Mouse (Mus musculus): ENCODE measurements around the gene Cdsn.

The Cdsn gene

GRCm38 (mm10) chr17:35516652-35517500 lies 35.1 kb upstream of the Cdsn start, which contains the start of the genes Tcf19 and Cchcr1:
Gene Tcf19 (minus strand): TSS chr17:35516824.
Gene Cchcr1 (plus strand): TSS chr17:35517100.
- H3K36me3 ChIP-seq (ENCODE audit: control insufficient read depth, insufficient read depth, low read length, poor library complexity, severe bottlenecking): no peaks in the 10 kb centered on the region
- H3K27me3 ChIP-seq (ENCODE audit: control insufficient read depth, insufficient read depth, low read length, poor library complexity, severe bottlenecking): no peaks in the 10 kb centered on the region
- DNase-seq (ENCODE audit: low read depth, low spot score): peak; percentile 90

GRCm38 (mm10) chr17:35517526-35517925 lies 34.4 kb upstream of the Cdsn start:
- DNase-seq (ENCODE audit: low read depth, low spot score): no peak
- H3K36me3 ChIP-seq (ENCODE audit: control insufficient read depth, insufficient read depth, low read length, poor library complexity, severe bottlenecking): no peaks in the 10 kb centered on the region
- H3K27me3 ChIP-seq (ENCODE audit: control insufficient read depth, insufficient read depth, low read length, poor library complexity, severe bottlenecking): no peaks in the 10 kb centered on the region

- no peak for DNase-seq (ENCODE audit: low read depth, low spot score)
- Histone ChIP-seq H3K27me3 (ENCODE audit: control insufficient read depth, insufficient read depth, low read length, poor library complexity, severe bottlenecking) (no peaks in the 10 kb centered on the region), H3K36me3 (ENCODE audit: control insufficient read depth, insufficient read depth, low read length, poor library complexity, severe bottlenecking) (no peaks in the 10 kb centered on the region)
These were observed 27.6 kb upstream of the Cdsn start for GRCm38 (mm10) chr17:35524354-35524753.

GRCm38 (mm10) chr17:35526644-35527043 lies 25.3 kb upstream of the Cdsn start:
- DNase-seq (ENCODE audit: low read depth, low spot score): no peak
- Histone ChIP-seq H3K36me3 (ENCODE audit: control insufficient read depth, insufficient read depth, low read length, poor library complexity, severe bottlenecking) (no peaks in the 10 kb centered on the region), H3K27me3 (ENCODE audit: control insufficient read depth, insufficient read depth, low read length, poor library complexity, severe bottlenecking) (no peaks in the 10 kb centered on the region)

- Histone ChIP-seq H3K27me3 (ENCODE audit: control insufficient read depth, insufficient read depth, low read length, poor library complexity, severe bottlenecking) (no peaks in the 10 kb centered on the region), H3K36me3 (ENCODE audit: control insufficient read depth, insufficient read depth, low read length, poor library complexity, severe bottlenecking) (no peaks in the 10 kb centered on the region)
- no peak for DNase-seq (ENCODE audit: low read depth, low spot score)
These were observed 19.6 kb upstream of the Cdsn start for GRCm38 (mm10) chr17:35532360-35532759.

- no peak for DNase-seq (ENCODE audit: low read depth, low spot score)
- Histone ChIP-seq H3K27me3 (ENCODE audit: control insufficient read depth, insufficient read depth, low read length, poor library complexity, severe bottlenecking) (no peaks in the 10 kb centered on the region), H3K36me3 (ENCODE audit: control insufficient read depth, insufficient read depth, low read length, poor library complexity, severe bottlenecking) (no peaks in the 10 kb centered on the region)
These were observed 19.0 kb upstream of the Cdsn start, which contains the start of gene Psors1c2 for GRCm38 (mm10) chr17:35532901-35533300. Gene Psors1c2 (plus strand): TSS chr17:35533201.

- Histone ChIP-seq H3K27me3 (ENCODE audit: control insufficient read depth, insufficient read depth, low read length, poor library complexity, severe bottlenecking) (no peaks in the 10 kb centered on the region), H3K36me3 (ENCODE audit: control insufficient read depth, insufficient read depth, low read length, poor library complexity, severe bottlenecking) (no peaks in the 10 kb centered on the region)
- peak; percentile 79 for DNase-seq (ENCODE audit: low read depth, low spot score)
These were observed 17.6 kb upstream of the Cdsn start for GRCm38 (mm10) chr17:35534343-35534742.

GRCm38 (mm10) chr17:35537421-35537820 lies 14.5 kb upstream of the Cdsn start:
- H3K27me3 ChIP-seq (ENCODE audit: control insufficient read depth, insufficient read depth, low read length, poor library complexity, severe bottlenecking): no peaks in the 10 kb centered on the region
- DNase-seq (ENCODE audit: low read depth, low spot score): no peak
- no peaks in the 10 kb centered on the region for H3K36me3 ChIP-seq (ENCODE audit: control insufficient read depth, insufficient read depth, low read length, poor library complexity, severe bottlenecking)

- Histone ChIP-seq H3K36me3 (ENCODE audit: control insufficient read depth, insufficient read depth, low read length, poor library complexity, severe bottlenecking) (no peaks in the 10 kb centered on the region), H3K27me3 (ENCODE audit: control insufficient read depth, insufficient read depth, low read length, poor library complexity, severe bottlenecking) (no peaks in the 10 kb centered on the region)
- no peak for DNase-seq (ENCODE audit: low read depth, low spot score)
These were observed 13.5 kb upstream of the Cdsn start for GRCm38 (mm10) chr17:35538476-35538875.

GRCm38 (mm10) chr17:35539540-35539939 lies 12.4 kb upstream of the Cdsn start:
- Histone ChIP-seq H3K36me3 (ENCODE audit: control insufficient read depth, insufficient read depth, low read length, poor library complexity, severe bottlenecking) (no peaks in the 10 kb centered on the region), H3K27me3 (ENCODE audit: control insufficient read depth, insufficient read depth, low read length, poor library complexity, severe bottlenecking) (no peaks in the 10 kb centered on the region)
- no peak for DNase-seq (ENCODE audit: low read depth, low spot score)

GRCm38 (mm10) chr17:35542761-35543411 lies 9.0 kb upstream of the Cdsn start:
- H3K27me3 ChIP-seq (ENCODE audit: control insufficient read depth, insufficient read depth, low read length, poor library complexity, severe bottlenecking): no peaks in the 10 kb centered on the region
- H3K36me3 ChIP-seq (ENCODE audit: control insufficient read depth, insufficient read depth, low read length, poor library complexity, severe bottlenecking): no peaks in the 10 kb centered on the region
- no peak for DNase-seq (ENCODE audit: low read depth, low spot score)

- Histone ChIP-seq H3K27me3 (ENCODE audit: control insufficient read depth, insufficient read depth, low read length, poor library complexity, severe bottlenecking) (no peaks in the 10 kb centered on the region), H3K36me3 (ENCODE audit: control insufficient read depth, insufficient read depth, low read length, poor library complexity, severe bottlenecking) (no peaks in the 10 kb centered on the region)
- no peak for DNase-seq (ENCODE audit: low read depth, low spot score)
These were observed 8.5 kb upstream of the Cdsn start for GRCm38 (mm10) chr17:35543412-35543861.

- Histone ChIP-seq H3K27me3 (ENCODE audit: control insufficient read depth, insufficient read depth, low read length, poor library complexity, severe bottlenecking) (no peaks in the 10 kb centered on the region), H3K36me3 (ENCODE audit: control insufficient read depth, insufficient read depth, low read length, poor library complexity, severe bottlenecking) (no peaks in the 10 kb centered on the region)
- peak; percentile 34 for DNase-seq (ENCODE audit: low read depth, low spot score)
These were observed 7.9 kb upstream of the Cdsn start for GRCm38 (mm10) chr17:35544001-35544400.

- Histone ChIP-seq H3K36me3 (ENCODE audit: control insufficient read depth, insufficient read depth, low read length, poor library complexity, severe bottlenecking) (no peaks in the 10 kb centered on the region), H3K27me3 (ENCODE audit: control insufficient read depth, insufficient read depth, low read length, poor library complexity, severe bottlenecking) (no peaks in the 10 kb centered on the region)
- peak; percentile 59 for DNase-seq (ENCODE audit: low read depth, low spot score)
These were observed 7.2 kb upstream of the Cdsn start for GRCm38 (mm10) chr17:35544680-35545079.

- no peaks in the 10 kb centered on the region for H3K27me3 ChIP-seq (ENCODE audit: control insufficient read depth, insufficient read depth, low read length, poor library complexity, severe bottlenecking)
- no peak for DNase-seq (ENCODE audit: low read depth, low spot score)
- no peaks in the 10 kb centered on the region for H3K36me3 ChIP-seq (ENCODE audit: control insufficient read depth, insufficient read depth, low read length, poor library complexity, severe bottlenecking)
These were observed 4.5 kb upstream of the Cdsn start for GRCm38 (mm10) chr17:35547465-35547864.

Data from splenic B cell, adult 2 months (primary cell).